Mouse (Mus musculus) CD4-positive helper T cell, adult 2 months (primary cell): ENCODE measurements around the gene Ankle1.

Experiments used
- DNase-seq: peaks from one replicate; pipeline ENCODE4 v3.0.0-alpha.2; 2012; ENCODE audit warnings: low read depth, missing footprints, low spot score

Ankle1 gene

DNA sequence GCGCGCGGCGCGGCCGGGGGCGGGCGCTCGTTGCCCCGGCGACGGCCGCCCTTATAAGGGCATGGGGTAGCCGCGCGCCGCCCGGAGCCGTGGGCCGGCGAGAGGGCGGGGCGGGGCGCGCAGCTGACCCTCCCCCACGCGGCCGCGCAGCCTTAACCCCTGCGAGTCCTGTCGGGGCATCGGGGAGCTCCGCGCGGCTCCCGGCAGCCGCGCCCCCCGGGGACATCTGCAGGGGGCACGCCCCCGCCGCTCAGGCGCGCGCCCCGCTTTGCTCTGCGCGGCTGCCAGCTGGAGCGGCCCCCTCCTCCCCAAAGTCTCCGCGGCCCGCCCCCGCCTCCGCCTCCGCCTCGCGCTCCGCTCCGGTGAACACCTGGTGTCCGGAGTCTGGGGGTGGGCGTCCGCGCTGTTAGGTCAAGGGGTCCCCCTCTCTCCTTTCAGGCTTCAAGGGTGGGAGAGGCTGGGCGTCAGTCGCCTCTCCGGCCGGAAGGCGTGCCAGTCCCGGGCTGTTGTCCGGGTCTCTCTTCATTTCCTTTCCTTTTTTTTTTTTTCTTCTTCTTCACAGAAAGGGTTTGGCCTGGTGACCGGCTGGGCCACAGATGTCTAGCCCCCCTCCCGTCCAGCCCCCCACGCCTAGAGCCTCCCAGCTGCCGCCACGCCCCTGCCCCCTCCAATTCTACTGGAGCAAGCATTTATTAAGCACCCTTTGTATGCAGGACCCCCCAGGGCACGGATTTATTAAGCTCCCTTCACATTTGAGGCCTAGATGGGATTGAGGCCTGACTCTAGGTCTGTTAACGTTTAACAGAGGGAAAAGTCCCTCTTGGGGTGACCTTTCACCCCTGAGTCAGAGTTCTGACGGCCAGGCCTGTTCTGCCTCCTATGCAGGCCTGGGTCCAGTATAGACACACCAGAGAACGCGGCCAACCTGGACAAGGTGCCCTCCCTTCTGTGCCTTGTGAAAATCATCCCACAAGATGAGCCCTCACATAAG lies 23.5 kb upstream of the Ankle1 start:
- DNase-seq = peak; percentile 83

DNA sequence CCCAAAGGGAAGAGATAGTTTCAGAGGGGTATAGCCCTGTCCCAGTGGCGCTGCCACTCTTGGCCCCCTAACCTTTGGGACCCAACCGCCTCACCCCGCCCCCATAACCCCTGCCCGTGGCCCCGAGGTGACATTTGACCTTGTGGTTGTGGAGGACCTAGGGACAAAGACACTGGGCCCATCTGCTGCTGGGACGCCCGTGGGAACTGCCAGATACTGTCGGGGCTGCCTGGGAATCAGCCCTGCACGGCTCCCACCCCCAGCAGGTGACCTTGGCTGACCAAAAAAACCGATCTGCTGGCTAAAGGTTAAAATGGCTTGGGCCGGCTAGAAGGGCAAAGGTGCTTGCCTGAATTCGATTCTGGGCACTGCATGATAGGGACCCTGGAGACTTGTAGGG lies 22.4 kb upstream of the Ankle1 start:
- DNase-seq = no peak

DNA sequence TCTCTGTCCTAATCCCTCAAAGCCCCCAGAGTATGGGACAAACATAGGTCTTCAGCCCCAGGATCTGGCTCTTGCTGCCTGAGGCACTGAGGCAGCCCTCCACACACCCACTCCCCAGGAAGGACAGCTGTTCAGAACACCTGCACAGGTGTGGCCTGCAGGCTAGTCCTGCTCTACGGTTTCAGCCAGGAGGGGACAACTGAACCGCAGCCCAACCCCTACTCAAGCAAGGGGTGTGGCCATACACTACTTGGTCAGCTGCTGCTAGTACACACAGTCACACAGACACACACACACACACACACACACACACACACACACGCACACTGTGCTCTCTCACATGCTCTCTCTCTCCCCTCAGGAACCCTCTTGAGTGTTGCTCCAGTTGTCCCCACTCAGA lies 21.9 kb upstream of the Ankle1 start:
- DNase-seq = no peak

DNA sequence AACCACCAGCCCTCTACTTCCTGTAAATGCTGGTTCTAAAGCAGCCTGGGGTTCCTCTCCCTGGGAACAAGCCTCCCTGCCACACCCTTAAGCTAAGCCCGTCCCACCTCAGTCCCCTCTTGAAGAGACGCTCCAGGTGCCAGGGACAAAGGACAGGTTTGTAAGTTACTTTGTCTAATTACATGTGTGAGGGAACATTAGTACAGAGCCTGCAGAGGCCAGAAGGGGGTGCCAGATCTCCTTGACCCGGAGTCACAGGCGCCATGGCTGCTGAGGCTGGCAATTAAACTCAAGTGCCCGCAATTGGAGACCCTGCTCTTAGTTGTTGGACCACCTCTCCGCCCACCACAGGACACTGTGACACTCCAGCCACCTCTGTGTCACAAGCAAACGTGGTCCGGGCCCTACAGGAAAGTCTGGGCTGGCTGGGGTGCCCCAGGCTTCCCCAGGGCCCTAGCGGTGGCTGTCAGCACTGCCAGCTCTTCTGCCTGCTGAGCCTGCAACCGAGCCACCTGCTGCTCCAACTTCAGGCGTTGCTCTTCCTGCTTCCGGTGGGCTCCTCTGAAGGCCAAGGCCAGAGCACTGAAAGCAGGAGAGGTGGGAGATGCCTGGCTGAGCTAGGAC lies 20.5 kb upstream of the Ankle1 start:
- DNase-seq = no peak

DNA sequence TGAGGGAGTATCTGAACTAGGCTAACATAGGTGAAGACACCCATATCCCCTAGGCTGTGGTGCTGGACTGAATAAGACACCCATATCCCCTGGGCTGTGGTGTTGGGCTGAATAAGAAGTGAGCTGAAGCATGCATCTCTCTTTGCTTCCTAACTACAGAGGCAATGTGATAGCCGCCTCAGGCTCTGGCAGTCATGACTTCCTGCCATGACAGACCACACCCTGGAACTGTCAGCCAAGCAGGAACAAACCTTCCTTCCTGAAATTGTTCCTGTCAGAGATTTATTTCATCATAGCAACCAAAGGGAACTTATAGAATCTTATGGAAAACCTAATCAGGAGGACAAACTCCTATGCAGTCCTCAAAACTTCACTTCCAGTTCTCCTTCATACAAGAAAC lies 17.5 kb upstream of the Ankle1 start:
- no peak for DNase-seq

- DNase-seq = no peak
Observed at GRCm38 (mm10) chr8:71391696-71392095, 14.1 kb upstream of the Ankle1 start.

DNA sequence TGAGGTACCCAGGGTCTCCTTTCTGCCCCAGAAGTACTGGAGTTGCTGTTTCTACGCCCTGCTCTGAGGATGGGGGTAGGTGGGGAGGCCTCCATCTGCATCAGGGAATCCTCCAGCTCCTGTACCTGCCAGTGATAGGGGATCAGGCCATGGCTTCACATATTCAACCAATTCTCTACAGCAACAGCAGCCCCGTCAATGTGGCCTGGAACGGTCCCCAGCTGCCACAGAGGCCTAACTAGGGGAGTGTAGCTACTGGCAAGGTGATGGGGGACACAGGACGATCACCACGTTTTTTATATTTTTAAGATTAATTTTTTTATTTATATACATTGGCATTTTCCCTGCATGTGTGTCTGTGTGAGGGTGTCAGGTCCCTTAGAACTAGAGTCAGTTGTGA lies 13.4 kb upstream of the Ankle1 start:
- DNase-seq = no peak

DNA sequence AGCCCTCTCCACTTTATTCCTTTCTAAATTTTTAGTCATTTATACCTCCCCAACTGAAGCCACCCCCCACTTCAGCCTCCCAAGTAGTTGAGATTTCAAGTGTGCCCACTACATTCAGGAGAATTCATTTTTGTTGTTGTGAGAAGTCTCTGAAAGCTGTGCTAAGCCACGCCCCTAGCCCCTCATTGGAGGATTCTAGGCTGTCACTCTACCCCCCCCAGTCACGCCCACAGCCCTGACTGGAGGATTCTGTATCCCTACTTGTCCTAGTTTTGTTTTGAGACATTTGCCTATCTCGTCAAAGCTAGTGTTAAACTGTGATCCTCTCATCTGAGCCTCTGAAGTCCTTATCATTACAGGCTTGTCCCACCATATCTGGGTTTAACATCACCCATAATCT lies 12.9 kb upstream of the Ankle1 start:
- DNase-seq = no peak

- no peak for DNase-seq
Observed at GRCm38 (mm10) chr8:71394481-71394880, 11.3 kb upstream of the Ankle1 start.

DNA sequence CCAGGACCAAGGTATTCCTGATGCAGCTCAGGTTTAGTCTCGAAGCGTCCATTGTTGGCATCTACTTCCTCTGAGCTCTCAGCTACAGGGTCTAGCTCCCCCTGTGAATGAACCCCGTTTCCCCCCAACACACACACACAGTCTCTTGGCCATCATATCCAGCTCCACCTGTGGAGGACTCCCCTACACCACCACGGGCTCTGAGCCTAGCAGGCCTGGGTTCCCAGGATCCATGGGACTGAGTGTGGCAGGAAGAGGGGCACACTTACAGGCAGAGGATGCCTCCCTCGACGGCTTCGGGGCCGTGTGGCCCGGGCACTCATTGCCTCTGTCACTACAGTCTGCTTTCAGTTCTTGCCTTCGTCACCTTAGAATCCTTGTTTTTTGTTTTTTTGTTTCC lies 10.7 kb upstream of the Ankle1 start:
- DNase-seq = no peak

DNA sequence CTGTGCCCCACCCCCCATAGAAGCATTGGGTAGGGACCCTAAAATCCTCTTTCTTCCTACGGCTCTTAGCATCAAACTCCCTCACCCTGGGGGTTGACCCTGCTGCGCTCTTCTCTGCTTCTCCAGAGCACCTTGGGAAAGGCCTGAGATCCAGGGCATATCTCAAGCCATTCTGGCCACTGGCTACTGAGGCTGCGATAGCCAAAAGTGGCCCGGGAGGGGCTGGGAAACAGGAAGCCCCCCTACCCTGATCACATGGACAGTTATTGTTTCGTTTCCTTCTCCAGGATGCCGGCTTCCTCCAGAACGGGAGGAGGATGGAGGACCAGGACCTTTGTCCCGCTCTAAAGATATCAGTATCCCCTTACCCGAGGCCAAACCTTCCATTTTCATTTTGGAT lies 10.2 kb upstream of the Ankle1 start, which contains the start of gene Ushbp1:
Gene Ushbp1 (minus strand): TSS at position 174 of the 400 bp plus-strand sequence.
- DNase-seq = no peak

DNA sequence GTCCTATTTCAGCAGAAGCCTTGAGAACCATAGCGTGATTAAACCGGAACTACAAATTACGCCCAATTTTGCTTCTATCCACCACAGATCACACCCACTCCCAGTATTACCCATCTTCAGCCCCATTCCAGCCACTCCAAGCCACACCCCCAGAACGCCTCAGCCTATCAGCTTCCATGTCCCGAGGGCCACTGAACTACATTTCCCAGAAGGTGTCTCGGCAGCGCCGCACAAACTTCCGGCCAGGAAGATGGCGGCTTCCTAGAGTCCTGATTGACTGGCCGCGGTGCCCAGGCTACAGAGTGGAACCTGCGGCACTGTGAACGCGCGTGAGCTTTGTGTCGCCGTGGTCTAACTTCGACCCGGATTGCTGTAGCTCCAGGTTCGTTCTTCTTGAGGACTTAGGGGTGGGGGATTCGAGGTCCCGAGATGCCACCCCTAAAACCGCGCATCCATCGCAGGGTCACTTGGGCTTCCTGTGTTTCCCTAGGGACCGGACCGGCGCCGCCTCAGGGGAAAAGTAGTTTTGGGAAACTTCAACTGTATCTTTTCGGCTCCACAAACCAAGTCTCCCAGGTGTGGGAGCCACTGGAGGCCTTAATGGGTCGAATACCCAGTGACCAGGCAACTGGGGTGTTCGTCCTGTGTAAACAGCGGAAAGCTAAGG lies 9.0 kb upstream of the Ankle1 start, which contains the start of gene Babam1:
Gene Babam1 (plus strand): TSS at position 223 of the 667 bp plus-strand sequence.
- DNase-seq = peak; percentile 95

DNA sequence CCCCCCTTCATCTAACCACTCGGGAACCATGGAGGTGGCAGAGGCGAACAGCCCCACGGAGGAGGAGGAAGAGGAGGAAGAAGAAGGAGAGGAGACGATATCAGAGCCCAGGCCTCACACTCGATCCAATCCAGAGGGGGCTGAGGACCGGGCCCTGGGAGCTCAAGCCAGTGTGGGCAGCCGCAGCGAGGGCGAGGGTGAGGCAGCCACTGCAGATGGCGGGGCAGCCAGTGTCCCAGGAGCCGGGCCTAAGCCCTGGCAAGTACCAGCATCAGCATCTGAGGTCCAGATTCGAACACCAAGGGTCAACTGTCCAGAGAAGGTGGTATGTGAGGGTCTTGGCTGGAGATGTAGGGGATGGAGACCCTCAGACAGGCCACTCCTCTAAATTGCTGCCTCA lies 8.1 kb upstream of the Ankle1 start:
- DNase-seq = no peak

- no peak for DNase-seq
Observed at GRCm38 (mm10) chr8:71400826-71401225, 5.0 kb upstream of the Ankle1 start.

GRCm38 (mm10) chr8:71401454-71401853 lies 4.4 kb upstream of the Ankle1 start:
- DNase-seq = no peak

DNA sequence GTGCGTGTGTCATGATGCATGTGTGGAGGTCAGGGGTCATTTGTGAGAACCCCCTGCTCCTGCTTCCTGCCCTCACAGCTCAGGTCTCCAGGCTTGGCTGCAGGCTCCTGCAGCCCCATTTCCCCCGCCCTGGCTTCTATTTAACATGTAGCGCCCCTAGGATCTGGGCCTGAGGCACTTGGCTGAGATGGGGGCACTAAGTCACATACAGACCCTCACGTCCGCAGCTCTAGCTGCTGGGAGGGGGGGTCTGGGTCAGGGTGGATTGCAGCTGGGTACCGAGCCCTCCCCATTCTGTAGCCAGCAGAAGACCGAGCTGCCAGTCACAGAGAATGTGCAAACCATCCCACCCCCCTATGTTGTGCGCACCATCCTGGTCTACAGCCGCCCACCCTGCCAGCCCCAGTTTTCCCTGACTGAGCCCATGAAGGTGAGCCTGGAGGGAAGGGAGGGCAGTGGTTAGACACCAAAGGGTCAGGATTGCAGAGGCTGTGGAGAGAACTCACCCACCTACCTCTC lies 3.3 kb upstream of the Ankle1 start:
- DNase-seq = no peak

DNA sequence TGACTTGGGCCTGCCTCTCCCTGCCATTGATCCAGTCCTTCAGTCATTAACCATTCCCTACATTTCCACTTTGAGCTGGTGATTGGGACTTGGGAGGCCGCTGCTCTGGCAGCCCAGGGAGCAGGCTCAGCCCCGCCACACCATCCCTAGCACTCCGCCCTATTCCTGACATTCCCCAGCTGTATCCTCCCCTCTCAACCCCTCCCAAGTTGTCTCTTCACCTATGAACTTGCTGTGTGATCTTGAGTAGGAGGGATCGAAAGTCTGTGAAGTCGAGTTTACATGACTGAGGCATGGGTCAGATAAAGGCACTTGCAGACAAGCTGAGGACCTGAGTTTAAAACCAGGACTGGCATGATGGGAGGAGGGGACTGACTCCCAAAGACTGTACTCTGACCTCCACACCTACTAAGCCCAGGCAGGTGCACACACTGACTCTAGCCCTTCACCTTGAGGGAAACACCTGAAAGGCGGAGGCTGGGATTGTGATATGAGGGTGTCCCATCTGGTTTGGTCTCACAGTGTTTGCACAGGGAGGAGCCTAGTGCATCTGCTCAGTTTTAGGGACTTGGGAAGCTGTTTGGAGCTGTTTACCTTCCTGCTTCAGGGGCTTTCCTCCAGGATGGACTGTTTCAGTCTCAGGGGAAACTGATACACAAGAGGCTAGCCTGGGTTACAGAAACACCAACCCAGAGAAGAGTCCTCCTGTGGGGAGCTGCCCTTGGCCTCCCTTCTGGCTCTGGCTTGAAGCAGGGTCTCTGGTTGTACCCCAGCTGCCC lies 2.5 kb upstream of the Ankle1 start:
- DNase-seq = no peak

DNA sequence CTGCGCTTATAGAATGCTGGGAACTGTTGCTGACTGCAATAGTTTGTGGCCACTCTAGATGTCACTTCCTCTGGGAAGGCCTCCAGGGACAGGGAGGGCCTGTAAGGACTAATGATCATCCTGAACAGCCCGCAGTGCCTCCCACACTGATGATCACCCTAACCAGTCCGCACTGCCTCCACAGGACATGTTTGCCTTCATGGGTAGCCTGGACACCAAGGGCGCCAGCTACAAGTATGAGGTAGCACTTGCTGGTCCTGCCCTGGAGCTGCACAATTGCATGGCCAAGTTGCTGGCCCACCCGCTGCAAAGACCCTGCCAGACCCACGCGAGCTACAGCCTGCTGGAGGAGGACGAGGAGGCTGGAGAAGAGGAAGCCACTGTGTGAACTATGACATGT lies 1.8 kb upstream of the Ankle1 start:
- no peak for DNase-seq

DNA sequence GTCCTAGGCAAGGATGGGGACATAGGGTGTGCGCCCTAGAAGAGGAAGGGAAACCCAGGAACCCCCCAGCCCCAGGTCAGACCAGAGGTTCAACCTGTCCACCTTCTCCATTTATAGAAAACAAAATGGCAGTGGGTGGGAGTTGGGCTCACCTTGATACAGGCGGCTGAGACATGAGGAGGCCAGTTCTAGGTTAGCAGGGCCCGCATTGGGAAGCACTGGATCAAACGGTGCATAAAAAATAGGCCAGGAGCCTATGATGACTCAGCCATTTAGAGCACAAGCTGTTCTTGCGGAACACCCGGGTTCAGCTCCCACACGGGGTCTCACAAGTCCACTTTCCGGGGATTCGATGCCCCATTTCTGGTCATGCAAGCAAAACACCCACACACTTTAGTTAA lies 859 bp upstream of the Ankle1 start:
- no peak for DNase-seq

- peak; percentile 51 for DNase-seq
Observed at GRCm38 (mm10) chr8:71406099-71407015, 547 bp downstream of the Ankle1 start.
